Mouse (Mus musculus) urinary bladder, postnatal 14 days (tissue): ENCODE results near the gene Galr2.

Experiments used
- DNase-seq: peaks from one replicate; pipeline ENCODE4 v3.0.0; 2021; ENCODE audit warnings: low spot score

The Galr2 gene

GRCm38 (mm10) chr11:116307019-116307725, 26.4 kb downstream of the Galr2 start, which contains the start of gene Exoc7:
Gene Exoc7, minus strand, starts transcription at chr11:116307233.
- DNase-seq = no peak

GRCm38 (mm10) chr11:116307762-116308531, 27.2 kb downstream of the Galr2 start:
- no peak for DNase-seq

- DNase-seq = no peak
Measured at GRCm38 (mm10) chr11:116309601-116310000, 28.9 kb downstream of the Galr2 start.

GRCm38 (mm10) chr11:116311169-116311568, 30.4 kb downstream of the Galr2 start:
- DNase-seq = no peak

GRCm38 (mm10) chr11:116312359-116312758, 31.6 kb downstream of the Galr2 start:
- DNase-seq = no peak

GRCm38 (mm10) chr11:116318719-116319659, 38.2 kb downstream of the Galr2 start:
- peak; percentile 92 for DNase-seq

GRCm38 (mm10) chr11:116326963-116327603, 46.3 kb downstream of the Galr2 start:
- DNase-seq = peak; percentile 84

GRCm38 (mm10) chr11:116329314-116330210, 48.8 kb downstream of the Galr2 start:
- peak; percentile 48 for DNase-seq

GRCm38 (mm10) chr11:116330211-116330518, 49.4 kb downstream of the Galr2 start:
- peak; percentile 62 for DNase-seq

- DNase-seq = no peak
Measured at GRCm38 (mm10) chr11:116332232-116332982, 51.7 kb downstream of the Galr2 start.

- DNase-seq = no peak
Measured at GRCm38 (mm10) chr11:116332983-116333270, 52.2 kb downstream of the Galr2 start.
